Comparison of ENCODE assay signal across 12 mouse cellular contexts in genomic region chr6:31478221-31478620, GRCm38 (mm10).
A peak's percentile ranks its signal among the peaks of the same experiment; 100 is the strongest.
DNase-seq lines count a peak whose midpoint lies in the region; ATAC-seq and TF ChIP-seq lines count a peak whose summit lies in the region.
"Had no signal": no experiment of that assay in that cellular context is flagged by ENCODE, and none has a peak within 500 bp of the region (broad histone marks: within the 10 kb centered on the region; RNA-seq: fewer than 3 reads in every experiment).

No protein-coding gene starts in this region.

- CTCF ChIA-PET in Patski (lab: Charles Lee): interaction anchor here (1.4 kb wide), 1 partner anchor 14 kb away, joined by 3 read pairs; no protein-coding TSS in a partner anchor

- no peak for ATAC-seq in Patski
- no peak for ATAC-seq in erythroid progenitor cell, adult 5-6 weeks (replicated peaks; ENCODE audit: low FRiP score, poor library complexity, severe bottlenecking)

- no peaks in the 10 kb centered on the region for H3K27me3 ChIP-seq in Patski
- H3K27me3 ChIP-seq: heart, embryonic 13.5 days had no signal

- intact Hi-C loops in left cerebral cortex, adult 2 months (cut with DNase I): no loop called here
- intact Hi-C loops in left cerebral cortex, postnatal 25 days (cut with DNase I): no loop called here

- POLR2A ChIA-PET in Patski (lab: Charles Lee): no interaction called here

- TF ChIP-seq CTCF in left cerebral cortex, adult 2 months (IDR thresholded peaks at IDR 0.05): peak; percentile 18
- peak; percentile 16 for TF ChIP-seq CTCF in Patski (IDR thresholded peaks at IDR 0.05)

- DNase-seq in embryo, embryonic 10 days (ENCODE audit: low spot score): peak; percentile 20
- DNase-seq in embryo, embryonic 9.5 days (ENCODE audit: extremely low spot score): no peak
- DNase-seq in left cerebral cortex, adult 2 months (ENCODE audit: extremely low spot score in 1 of 2, low spot score in 2 of 2): no peak
- no peak for DNase-seq in left cerebral cortex, postnatal 25 days (ENCODE audit: low spot score in 2 of 2)
- no peak for DNase-seq in Patski (ENCODE audit: low read depth, low spot score)
- DNase-seq in lung, postnatal 25 days (ENCODE audit: low spot score): peak; percentile 24
- DNase-seq in spleen, postnatal 36 days (ENCODE audit: low spot score in 2 of 2): no peak
- DNase-seq: adrenal gland, adult 2 months; cerebellum, adult 9-10 months; thymus, postnatal 14 days had no signal

- H3K4me3 ChIP-seq in left cerebral cortex, adult 2 months: no peak overlapping the region
- H3K4me3 ChIP-seq: heart, embryonic 13.5 days had no signal

- no peak overlapping the region for H3K27ac ChIP-seq in left cerebral cortex, adult 2 months
- H3K27ac ChIP-seq: heart, embryonic 13.5 days had no signal

- in situ Hi-C loops in Patski (cut with MboI; ENCODE audit: low pct_unique_long_range_greater_than_20kb): no loop called here

Comparison
In these comparisons a context has a peak if more than half of its experiments do, and no peak if none do; other contexts are left out.
1. DNase-seq: peak in embryo, embryonic 10 days (single experiment) and lung, postnatal 25 days (single experiment); none in embryo, embryonic 9.5 days (single experiment), left cerebral cortex, adult 2 months (0 of 2), left cerebral cortex, postnatal 25 days (0 of 2), Patski (single experiment) and spleen, postnatal 36 days (0 of 2).